Mouse (Mus musculus) neural tube, embryonic 14.5 days (tissue): ENCODE data around the gene Ptpre. TPM values are rescaled to one million over a fixed set of nuclear protein-coding genes. Genes with fewer than 3 reads are reported as not detected.
A peak's percentile ranks its signal among the peaks of the same experiment; 100 is the strongest.

Source experiments
- ATAC-seq: fragments of 200-750 bp; cut with Nextera tagmentation; 2 replicates; pipeline ENCODE4 v1.8.0; 2017; ENCODE audit warnings: low read depth, mild to moderate bottlenecking, moderate TSS enrichment, moderate library complexity
- H3K27ac ChIP-seq: fragments of 300-500 bp; sonication (generic); 2 replicates; pipeline ENCODE4 v1.5.1; 2014; ENCODE audit warnings: low read depth, mild to moderate bottlenecking, control low read depth, low read length, moderate library complexity, mixed read lengths
- H3K27me3 ChIP-seq: fragments of 300-500 bp; sonication (generic); 2 replicates; pipeline ENCODE4 v1.6.1; 2014; ENCODE audit warnings: low read length; ENCODE audit not compliant: control insufficient read depth, insufficient read depth
- H3K36me3 ChIP-seq: fragments of 300-500 bp; sonication (generic); 2 replicates; pipeline ENCODE4 v1.6.1; 2014; ENCODE audit warnings: low read length, mixed read lengths; ENCODE audit not compliant: control insufficient read depth, insufficient read depth
- H3K4me1 ChIP-seq: fragments of 300-500 bp; sonication (generic); 2 replicates; pipeline ENCODE4 v1.6.1; 2014; ENCODE audit warnings: low read length; ENCODE audit not compliant: control insufficient read depth, insufficient read depth
- H3K4me2 ChIP-seq: fragments of 300-500 bp; sonication (generic); 2 replicates; pipeline ENCODE4 v1.6.1; 2014; ENCODE audit warnings: mild to moderate bottlenecking, low read depth, low read length, control low read depth
- H3K4me3 ChIP-seq: fragments of 300-500 bp; sonication (generic); 2 replicates; pipeline ENCODE4 v1.5.1; 2014; ENCODE audit warnings: low read depth, low read length, control low read depth, mixed read lengths
- H3K9ac ChIP-seq: fragments of 300-500 bp; sonication (generic); replicated peaks from 2 replicates; pipeline ENCODE4 v1.6.1; 2014; ENCODE audit warnings: low read depth, mild to moderate bottlenecking, control low read depth, low read length, mixed read lengths
- H3K9me3 ChIP-seq: fragments of 300-500 bp; sonication (generic); 2 replicates; pipeline ENCODE4 v1.6.1; 2016; ENCODE audit warnings: low read length; ENCODE audit not compliant: control insufficient read depth
- WGBS: fragments of 180-500 bp; shearing (Covaris S2); extraction: QIAGEN DNeasy Blood & Tissue Kit; methylation state at CpG from one replicate; pipeline ENCODE4 v1.1.7; 2014; 5-methylcytosine and 5-hydroxymethylcytosine counted together
- polyA plus RNA-seq: library from polyadenylated mRNA; unstranded; fragments of >200 nt; fragmentation: Nextera tagmentation; extraction: Ambion mirVana; gene quantifications from 2 replicates; pipeline ENCODE4 v1.2.1, GENCODE M21; 2014

The Ptpre gene
- polyA plus RNA-seq, 1 experiment from 2014 or later: 15.4 TPM

DNA sequence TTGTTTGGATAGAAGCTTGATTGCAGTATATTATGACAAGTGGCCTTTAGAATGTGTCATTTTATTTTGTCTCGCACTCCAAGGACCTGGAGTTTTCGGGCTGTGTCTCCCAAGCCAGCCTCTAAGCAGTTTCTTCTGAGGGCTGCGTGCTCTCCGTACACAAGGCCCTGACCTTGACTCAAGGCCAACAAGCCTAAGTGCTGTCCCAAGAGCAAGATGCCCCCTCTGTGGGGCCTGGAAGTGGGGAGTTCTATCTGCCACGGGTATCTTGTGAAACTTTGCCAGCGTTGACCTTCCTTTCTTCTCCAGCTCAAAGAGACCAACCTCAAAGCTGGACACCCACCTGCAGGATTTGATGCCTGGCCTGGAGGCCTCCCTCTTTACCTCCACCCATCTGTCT is 7.0 kb downstream of the Ptpre start:
- Histone ChIP-seq H3K27ac (no peak overlapping the region), H3K4me2 (no peak overlapping the region), H3K27me3 (no peaks in the 10 kb centered on the region), H3K9me3 (no peaks in the 10 kb centered on the region), H3K36me3 (no peaks in the 10 kb centered on the region), H3K4me1 (peaks cover 9% of the 10 kb centered on the region), H3K4me3 (no peak overlapping the region), H3K9ac (no peak overlapping the region)
- WGBS: 94% methylated on average over 6 of the region's 6 CpGs
- no peak for ATAC-seq

DNA sequence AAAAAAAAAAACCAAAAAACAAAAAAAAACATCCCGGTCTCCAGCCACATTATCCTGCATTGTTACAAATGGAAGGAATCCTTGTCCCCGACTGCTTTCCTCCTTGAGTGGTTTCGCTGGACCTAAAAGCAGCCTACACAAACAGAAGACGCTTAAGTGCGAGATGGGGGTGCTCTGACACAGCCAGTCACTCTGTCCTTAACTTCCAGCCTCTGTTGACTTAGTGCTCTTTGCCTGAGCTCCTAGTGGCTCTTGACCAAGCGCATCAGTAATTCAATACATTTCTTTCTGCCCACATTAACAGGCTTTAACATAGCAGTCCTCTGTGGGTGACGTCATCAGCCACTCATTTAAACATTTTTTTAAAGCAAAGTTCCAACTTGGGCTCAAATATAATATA is 8.7 kb downstream of the Ptpre start:
- Histone ChIP-seq H3K27me3 (no peaks in the 10 kb centered on the region), H3K9ac (no peak overlapping the region), H3K9me3 (no peaks in the 10 kb centered on the region), H3K4me2 (no peak overlapping the region), H3K36me3 (no peaks in the 10 kb centered on the region), H3K4me1 (peaks cover 9% of the 10 kb centered on the region), H3K4me3 (no peak overlapping the region), H3K27ac (no peak overlapping the region)
- ATAC-seq: no peak
- WGBS: 81% methylated on average over 7 of the region's 7 CpGs

GRCm38 (mm10) chr7:135546530-135546929 is 9.2 kb downstream of the Ptpre start:
- no peak overlapping the region for H3K27ac ChIP-seq
- H3K4me1 ChIP-seq: peaks cover 9% of the 10 kb centered on the region
- H3K9ac ChIP-seq: no peak overlapping the region
- 60% methylated on average over 5 of the region's 5 CpGs for WGBS
- ATAC-seq: no peak
- no peaks in the 10 kb centered on the region for H3K36me3 ChIP-seq
- no peak overlapping the region for H3K4me2 ChIP-seq
- H3K9me3 ChIP-seq: no peaks in the 10 kb centered on the region
- no peaks in the 10 kb centered on the region for H3K27me3 ChIP-seq
- no peak overlapping the region for H3K4me3 ChIP-seq

DNA sequence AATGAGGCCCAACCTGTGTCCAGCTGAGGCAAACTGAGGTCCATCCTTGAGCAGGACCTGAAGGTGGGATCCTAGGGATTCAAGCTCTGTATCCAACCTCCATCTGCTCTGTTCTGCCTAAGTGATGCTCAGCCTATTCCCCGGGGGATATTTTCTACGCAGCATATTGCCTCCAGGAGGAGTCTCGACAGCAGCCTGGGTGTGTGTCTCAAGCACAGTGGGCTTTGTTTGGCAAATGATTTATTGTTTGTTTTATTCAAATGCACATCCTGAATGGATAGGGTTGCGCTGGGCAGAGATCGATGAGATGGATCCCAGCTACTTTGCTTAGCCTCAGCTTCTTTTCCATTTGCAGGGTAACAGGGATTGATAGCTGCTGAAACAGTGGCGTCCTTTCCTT is 11.2 kb downstream of the Ptpre start:
- WGBS: 11% methylated on average over 6 of the region's 6 CpGs
- Histone ChIP-seq H3K9me3 (no peaks in the 10 kb centered on the region), H3K27ac (no peak overlapping the region), H3K9ac (no peak overlapping the region), H3K4me1 (peaks cover 9% of the 10 kb centered on the region), H3K4me3 (no peak overlapping the region), H3K4me2 (no peak overlapping the region), H3K36me3 (no peaks in the 10 kb centered on the region), H3K27me3 (no peaks in the 10 kb centered on the region)
- peak; percentile 70; the same call in 1 of the 2 replicates for ATAC-seq

DNA sequence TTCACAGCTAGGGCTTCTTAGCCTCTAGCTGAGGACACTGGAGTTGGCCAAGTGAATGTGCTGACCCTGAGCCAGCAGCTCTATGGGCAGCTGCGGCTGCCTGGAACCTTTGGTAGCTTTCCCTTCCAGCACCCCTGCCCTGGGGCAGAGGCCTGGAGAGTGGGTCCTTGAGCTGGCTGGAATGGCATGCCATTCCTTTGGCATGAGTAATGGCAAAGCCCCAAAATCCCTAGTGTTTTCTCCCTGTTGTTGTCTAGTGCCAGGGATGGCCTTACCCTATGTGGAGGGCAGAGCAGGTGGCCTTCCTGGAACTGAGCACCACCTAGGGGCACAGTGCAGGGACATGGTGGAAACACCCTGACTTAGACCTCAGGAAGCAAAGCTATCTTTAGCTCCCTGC is 14.3 kb downstream of the Ptpre start:
- no peak overlapping the region for H3K27ac ChIP-seq
- H3K4me2 ChIP-seq: no peak overlapping the region
- H3K9ac ChIP-seq: no peak overlapping the region
- H3K9me3 ChIP-seq: no peaks in the 10 kb centered on the region
- no peaks in the 10 kb centered on the region for H3K36me3 ChIP-seq
- no peak for ATAC-seq
- H3K4me3 ChIP-seq: no peak overlapping the region
- H3K27me3 ChIP-seq: no peaks in the 10 kb centered on the region
- H3K4me1 ChIP-seq: peaks cover 9% of the 10 kb centered on the region
- WGBS: 88% methylated on average over 1 of the region's 1 CpGs

GRCm38 (mm10) chr7:135553550-135553949 is 16.3 kb downstream of the Ptpre start:
- Histone ChIP-seq H3K27me3 (no peaks in the 10 kb centered on the region), H3K4me1 (peaks cover 5% of the 10 kb centered on the region), H3K36me3 (no peaks in the 10 kb centered on the region), H3K27ac (no peak overlapping the region), H3K4me3 (no peak overlapping the region), H3K9me3 (no peaks in the 10 kb centered on the region), H3K9ac (no peak overlapping the region), H3K4me2 (no peak overlapping the region)
- ATAC-seq: no peak
- WGBS: 86% methylated on average over 3 of the region's 3 CpGs

GRCm38 (mm10) chr7:135556663-135557402 is 19.6 kb downstream of the Ptpre start:
- H3K9me3 ChIP-seq: no peaks in the 10 kb centered on the region
- no peaks in the 10 kb centered on the region for H3K27me3 ChIP-seq
- no peak overlapping the region for H3K4me3 ChIP-seq
- WGBS: 92% methylated on average over 3 of the region's 3 CpGs
- ATAC-seq: no peak
- no peak overlapping the region for H3K9ac ChIP-seq
- H3K27ac ChIP-seq: no peak overlapping the region
- no peak overlapping the region for H3K4me2 ChIP-seq
- H3K36me3 ChIP-seq: no peaks in the 10 kb centered on the region
- no peaks in the 10 kb centered on the region for H3K4me1 ChIP-seq

GRCm38 (mm10) chr7:135560280-135560679 is 23.0 kb downstream of the Ptpre start:
- H3K9ac ChIP-seq: no peak overlapping the region
- no peak overlapping the region for H3K4me2 ChIP-seq
- H3K9me3 ChIP-seq: no peaks in the 10 kb centered on the region
- ATAC-seq: no peak
- H3K27ac ChIP-seq: no peak overlapping the region
- no peaks in the 10 kb centered on the region for H3K36me3 ChIP-seq
- H3K4me3 ChIP-seq: no peak overlapping the region
- H3K27me3 ChIP-seq: no peaks in the 10 kb centered on the region
- no peaks in the 10 kb centered on the region for H3K4me1 ChIP-seq
- WGBS: 68% methylated on average over 1 of the region's 1 CpGs

GRCm38 (mm10) chr7:135564022-135564421 is 26.7 kb downstream of the Ptpre start:
- Histone ChIP-seq H3K27me3 (no peaks in the 10 kb centered on the region), H3K4me1 (no peaks in the 10 kb centered on the region), H3K9me3 (no peaks in the 10 kb centered on the region), H3K4me3 (no peak overlapping the region), H3K9ac (no peak overlapping the region), H3K27ac (no peak overlapping the region), H3K36me3 (no peaks in the 10 kb centered on the region), H3K4me2 (no peak overlapping the region)
- 81% methylated on average over 8 of the region's 8 CpGs for WGBS
- ATAC-seq: no peak
